Mouse (Mus musculus): Measurements from ENCODE around the gene Lrrc42.

Gene Lrrc42

GRCm38 (mm10) chr4:107249471-107249870, 3.9 kb downstream of the Lrrc42 start:
- no peak for DNase-seq (ENCODE audit: low read depth in 1 of 2, low spot score in 2 of 2)

DNA sequence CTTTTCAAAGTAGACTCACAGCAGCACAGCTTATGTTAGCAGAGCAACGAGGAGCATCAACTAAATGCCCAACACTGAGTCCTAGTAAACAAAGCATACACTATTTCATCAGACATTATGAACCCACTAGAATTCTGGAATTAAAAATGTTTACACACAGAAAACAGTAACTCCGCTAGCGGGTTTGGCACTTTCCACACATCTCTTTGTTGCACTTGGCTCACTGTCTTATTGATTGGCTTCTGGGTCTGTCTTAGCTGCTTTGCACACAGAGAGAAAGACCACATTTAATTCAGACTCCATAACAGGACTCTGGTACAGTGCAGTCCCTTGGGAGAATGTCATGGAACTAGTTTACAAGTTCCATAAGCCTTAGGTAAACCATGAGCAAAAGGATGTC, 5.3 kb downstream of the Lrrc42 start:
- no peak for DNase-seq (ENCODE audit: low read depth in 1 of 2, low spot score in 2 of 2)

- no peak for DNase-seq (ENCODE audit: low read depth in 1 of 2, low spot score in 2 of 2)
Measured at GRCm38 (mm10) chr4:107247110-107247509, 6.2 kb downstream of the Lrrc42 start.

DNA sequence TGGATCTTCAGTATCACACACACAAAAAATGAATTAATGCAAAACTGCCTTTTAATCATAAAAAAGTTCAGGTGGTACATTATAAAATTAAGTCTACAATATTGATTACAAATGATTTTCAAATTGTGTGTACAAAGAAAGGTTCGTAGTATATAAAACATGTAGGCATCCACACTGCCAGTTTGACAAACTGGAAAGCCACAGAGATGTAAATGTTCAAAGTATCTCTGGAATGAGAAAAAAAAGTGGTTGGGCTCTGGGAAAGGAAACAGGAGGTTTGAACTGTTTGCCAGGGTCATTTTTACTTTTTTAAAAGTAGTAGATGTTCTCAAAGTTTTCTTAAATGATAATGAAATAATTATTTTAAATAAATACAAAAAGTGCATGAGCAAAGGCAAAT, 7.3 kb downstream of the Lrrc42 start:
- DNase-seq (ENCODE audit: low read depth in 1 of 2, low spot score in 2 of 2), result no peak

DNA sequence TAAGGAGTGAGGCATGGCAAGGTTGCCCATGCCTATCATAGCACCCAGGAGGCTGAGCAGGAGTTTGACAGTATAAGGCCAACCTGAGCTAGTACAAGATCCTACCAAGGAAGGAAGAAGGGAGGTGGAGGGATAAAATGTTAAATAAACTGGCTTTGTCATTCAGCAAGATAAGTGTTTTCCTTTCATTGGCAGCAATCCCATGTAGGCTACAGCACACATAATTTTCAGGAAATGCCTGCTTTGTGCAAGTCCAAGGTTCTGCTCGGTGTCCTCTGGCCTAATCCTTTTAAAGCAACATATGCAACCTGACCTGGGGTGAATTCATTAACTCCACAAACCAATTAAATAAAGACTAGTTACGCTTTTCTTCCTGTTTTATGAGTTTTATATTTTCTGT, 8.0 kb downstream of the Lrrc42 start:
- no peak for DNase-seq (ENCODE audit: low read depth in 1 of 2, low spot score in 2 of 2)

DNA sequence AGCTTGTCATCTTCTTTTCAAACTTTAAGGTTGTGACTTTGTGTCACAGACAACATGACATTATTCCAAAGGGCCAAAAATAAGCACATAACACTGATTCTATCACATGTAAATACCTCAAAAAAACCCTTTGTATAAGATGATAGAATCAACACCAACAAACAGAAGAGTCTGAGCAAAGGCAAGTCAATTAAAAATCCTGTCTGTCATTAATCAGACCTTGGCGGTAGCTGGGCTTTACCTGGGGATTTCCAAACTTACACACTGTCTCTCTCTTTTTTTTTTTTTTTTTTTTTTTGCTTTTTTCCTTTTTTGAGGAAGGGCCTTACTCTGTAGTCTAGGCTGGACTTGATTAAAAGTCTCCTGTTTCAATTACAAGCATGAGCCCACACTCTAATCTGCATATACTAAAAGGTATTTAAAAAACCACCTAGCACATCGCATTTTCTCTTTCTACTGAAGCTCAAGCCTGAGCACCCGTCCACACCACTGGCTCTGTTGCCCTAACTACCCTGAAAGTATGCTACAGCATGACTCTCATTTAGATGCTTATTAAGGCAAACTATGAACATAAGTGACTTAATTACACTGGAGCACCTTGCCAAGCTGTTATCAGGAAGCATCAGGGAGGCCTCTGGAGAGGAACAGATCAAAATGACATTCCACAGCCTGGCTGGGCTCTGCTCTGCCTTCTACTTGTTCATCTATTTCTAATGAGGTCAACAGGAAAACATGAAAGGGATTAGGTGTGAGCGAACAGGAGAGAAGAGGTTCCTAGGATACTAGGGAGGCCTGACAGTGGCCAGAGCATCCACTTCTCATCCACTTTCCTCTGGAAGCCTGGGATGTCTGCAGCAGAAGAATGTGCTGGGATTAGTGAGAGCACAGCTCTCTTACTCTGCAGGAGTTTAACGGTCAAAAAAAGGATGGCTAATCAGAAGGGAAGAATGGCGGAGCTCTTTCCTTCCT, 9.7 kb downstream of the Lrrc42 start:
- DNase-seq (ENCODE audit: low read depth in 1 of 2, low spot score in 2 of 2), result no peak

DNA sequence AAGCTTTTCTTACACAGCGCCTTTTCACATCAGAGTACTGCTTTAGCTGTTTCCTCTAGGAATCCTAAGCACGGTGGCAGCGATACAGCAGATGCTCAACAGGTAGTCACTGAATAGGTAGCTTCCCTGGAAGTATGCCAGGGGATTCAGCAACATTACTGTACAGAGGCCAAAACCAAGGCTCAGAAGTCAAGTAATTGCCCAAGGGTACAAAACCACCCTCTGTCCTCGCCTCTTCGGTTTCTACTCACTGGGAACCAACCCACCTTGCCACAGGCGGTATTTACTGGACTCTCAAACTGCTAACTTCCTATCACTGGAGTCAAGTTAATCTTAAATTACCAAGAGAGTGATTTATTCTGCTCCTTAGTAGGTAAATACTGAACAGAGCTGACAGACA, 13.1 kb downstream of the Lrrc42 start:
- no peak for DNase-seq (ENCODE audit: low read depth in 1 of 2, low spot score in 2 of 2)

GRCm38 (mm10) chr4:107238253-107238652, 15.1 kb downstream of the Lrrc42 start:
- DNase-seq (ENCODE audit: low read depth in 1 of 2, low spot score in 2 of 2), result no peak

GRCm38 (mm10) chr4:107232219-107232618, 21.1 kb downstream of the Lrrc42 start:
- no peak for DNase-seq (ENCODE audit: low read depth in 1 of 2, low spot score in 2 of 2)

DNA sequence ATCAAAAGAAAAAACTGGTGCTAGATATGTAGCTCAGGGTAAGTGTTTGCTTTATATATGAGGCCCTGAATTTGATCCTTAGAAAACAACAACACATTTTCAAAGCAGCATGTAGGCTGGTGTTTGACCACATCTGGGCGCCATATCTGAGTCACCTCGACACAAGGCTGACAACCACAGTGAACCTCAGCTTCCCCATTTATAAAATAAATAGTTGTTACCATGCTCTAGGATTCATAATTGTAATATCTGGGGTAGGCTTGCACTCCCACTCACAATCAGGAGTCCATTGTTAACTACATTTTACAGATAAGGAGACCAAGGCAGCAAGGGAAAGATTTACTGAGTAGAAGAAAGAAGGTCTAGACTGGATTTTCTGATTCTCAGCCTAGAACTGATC, 27.0 kb downstream of the Lrrc42 start:
- no peak for DNase-seq (ENCODE audit: low read depth in 1 of 2, low spot score in 2 of 2)

- no peak for DNase-seq (ENCODE audit: low read depth in 1 of 2, low spot score in 2 of 2)
Measured at GRCm38 (mm10) chr4:107223225-107224204, 29.8 kb downstream of the Lrrc42 start.

DNA sequence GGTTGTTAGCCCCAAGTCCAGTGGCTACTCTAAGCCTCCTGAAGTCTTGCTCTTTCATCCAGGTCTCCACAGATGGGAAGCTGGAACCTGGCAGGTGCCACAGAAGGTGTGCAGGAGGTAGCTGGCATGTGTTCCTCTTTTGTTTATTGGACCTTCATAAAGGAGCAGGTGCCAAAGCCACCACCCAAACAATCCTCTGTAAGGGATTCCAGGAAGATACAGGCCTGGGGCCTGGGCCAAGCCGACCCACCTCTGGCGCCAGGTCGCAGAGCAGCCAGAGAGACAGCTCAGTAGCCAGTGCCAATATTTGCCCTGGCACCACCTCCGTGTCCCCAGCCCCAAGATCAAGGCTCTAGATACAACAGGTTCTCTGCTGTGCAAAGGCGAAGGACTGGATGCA, 31.8 kb downstream of the Lrrc42 start:
- DNase-seq (ENCODE audit: low read depth in 1 of 2, low spot score in 2 of 2), result no peak

DNA sequence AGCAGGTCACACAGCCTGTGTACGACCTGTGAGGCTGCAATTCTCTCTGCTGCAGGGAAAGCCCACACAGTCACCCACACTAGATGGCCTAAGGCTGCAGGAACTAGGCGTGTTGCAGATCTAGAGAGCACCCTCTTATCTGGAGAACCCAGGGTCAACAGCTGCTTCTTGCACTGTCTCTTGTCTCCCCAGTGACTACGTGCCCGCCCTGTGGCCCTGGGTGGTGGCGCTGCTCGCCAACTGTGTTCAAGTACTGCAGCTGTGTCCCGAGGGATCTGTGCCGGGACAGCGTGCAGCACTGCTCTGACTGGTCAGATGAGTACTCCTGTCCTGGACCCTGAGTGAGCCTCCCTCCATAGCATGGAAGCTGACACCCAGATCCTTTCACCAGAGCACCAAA, 35.8 kb downstream of the Lrrc42 start:
- no peak for DNase-seq (ENCODE audit: low read depth in 1 of 2, low spot score in 2 of 2)

DNA sequence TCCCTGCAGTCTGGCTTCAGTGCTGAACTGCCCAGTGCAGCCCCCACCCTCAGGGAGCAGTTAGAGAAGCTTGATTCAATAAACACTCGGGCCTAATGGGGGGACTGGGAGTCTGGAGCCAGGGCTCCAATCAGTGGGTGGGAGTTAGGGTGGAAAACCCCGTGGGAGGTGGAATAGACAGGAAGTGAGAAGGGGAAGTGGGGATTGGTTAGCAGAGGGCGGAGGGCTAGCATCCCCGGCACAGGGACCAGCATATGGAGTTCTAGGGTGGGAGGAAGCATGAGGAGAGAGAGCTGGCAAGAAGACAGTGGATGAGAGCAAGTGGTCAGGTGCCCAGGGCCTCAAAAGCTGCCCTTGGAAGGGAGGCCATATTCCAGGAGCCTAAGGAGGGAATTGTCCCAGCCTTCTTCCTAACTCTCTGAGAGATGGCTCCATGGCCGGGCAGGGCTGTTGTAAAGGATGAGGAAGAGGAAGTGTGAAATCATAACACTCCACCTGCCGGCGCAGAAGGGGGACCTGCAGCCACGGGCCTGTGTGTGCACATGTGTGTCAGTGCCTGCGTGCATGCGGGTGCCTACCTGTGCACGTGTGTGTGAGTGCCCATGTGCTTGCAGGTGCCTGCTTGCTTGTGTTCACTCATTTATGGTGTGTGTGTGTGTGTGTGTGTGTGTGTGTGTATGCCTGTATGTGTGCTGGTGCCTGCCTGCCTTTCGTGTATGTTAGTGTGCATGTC, 39.9 kb downstream of the Lrrc42 start:
- DNase-seq (ENCODE audit: low read depth in 1 of 2, low spot score in 2 of 2), result peak in 1 of 2 experiments; percentile 13

- DNase-seq (ENCODE audit: low read depth in 1 of 2, low spot score in 2 of 2), result no peak
Measured at GRCm38 (mm10) chr4:107211936-107212335, 41.4 kb downstream of the Lrrc42 start.

GRCm38 (mm10) chr4:107211465-107211864, 41.9 kb downstream of the Lrrc42 start:
- DNase-seq (ENCODE audit: low read depth in 1 of 2, low spot score in 2 of 2), result no peak

DNA sequence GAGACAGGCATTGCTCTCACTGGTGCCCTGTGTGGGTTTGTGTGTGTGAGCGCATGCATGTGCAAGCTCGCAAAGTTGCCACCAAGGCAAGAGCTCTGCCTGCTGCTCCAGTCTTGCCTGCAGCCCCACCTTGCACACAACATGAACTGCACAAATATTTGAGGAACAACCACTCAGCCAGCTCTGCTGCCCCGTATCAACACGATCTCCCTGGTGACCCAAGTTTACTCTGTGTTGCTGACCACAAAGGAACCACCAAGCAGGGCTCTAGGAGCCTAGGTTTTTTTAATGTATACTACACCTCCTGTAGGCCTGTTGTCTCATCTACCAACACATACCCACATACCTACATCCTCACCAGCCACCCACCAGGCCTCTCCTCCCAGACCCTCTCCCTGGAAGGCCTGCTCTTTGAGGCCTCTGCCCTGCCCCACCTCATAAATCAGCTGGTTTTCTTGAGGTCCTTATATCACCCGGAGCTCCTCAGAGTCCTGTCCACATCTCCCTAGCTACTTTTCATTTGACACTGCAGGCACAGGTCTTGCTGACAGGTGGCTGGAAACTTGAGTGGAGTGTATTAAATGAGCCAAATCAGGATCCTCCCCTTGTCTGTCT, 42.7 kb downstream of the Lrrc42 start:
- DNase-seq (ENCODE audit: low read depth in 1 of 2, low spot score in 2 of 2), result no peak

DNA sequence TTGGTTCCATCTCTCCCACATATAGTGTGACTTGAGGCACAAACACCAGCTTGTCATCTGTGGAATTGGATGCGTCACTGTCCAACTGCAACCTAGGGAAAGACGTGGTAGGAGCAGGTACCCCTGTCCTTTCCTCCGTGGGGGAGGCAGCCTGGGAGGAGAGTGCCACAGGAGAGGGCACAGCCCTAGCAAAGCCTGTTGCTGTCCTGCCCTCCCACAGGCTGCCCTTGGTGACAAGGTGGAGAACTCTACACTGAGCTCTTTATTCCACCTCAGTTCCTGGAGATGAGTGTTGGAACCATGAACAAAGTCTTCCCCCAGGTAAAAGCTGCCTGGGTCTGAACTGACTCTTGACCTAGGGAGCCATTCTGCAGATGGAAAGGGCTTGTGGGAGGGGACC, 44.5 kb downstream of the Lrrc42 start, which contains the start of gene Ldlrad1:
Ldlrad1 (plus strand) TSS at position 301 of the 400 bp plus-strand sequence.
- DNase-seq (ENCODE audit: low read depth in 1 of 2, low spot score in 2 of 2), result no peak

- DNase-seq (ENCODE audit: low read depth in 1 of 2, low spot score in 2 of 2), result no peak
Measured at GRCm38 (mm10) chr4:107207016-107207415, 46.3 kb downstream of the Lrrc42 start.

GRCm38 (mm10) chr4:107203001-107203400, 50.3 kb downstream of the Lrrc42 start:
- DNase-seq (ENCODE audit: low read depth in 1 of 2, low spot score in 2 of 2), result no peak

GRCm38 (mm10) chr4:107201779-107202178, 51.6 kb downstream of the Lrrc42 start:
- DNase-seq (ENCODE audit: low read depth in 1 of 2, low spot score in 2 of 2), result no peak

All from monocyte, adult 2 months (primary cell).